Mouse (Mus musculus) heart, postnatal 0 days (tissue): ENCODE results near the gene Mrtfb.

Experiments used
- CTCF ChIP-seq: IDR thresholded peaks from 2 replicates; pipeline ENCODE4 v1.5.1; 2016; ENCODE audit warnings: antibody characterized with exemption, control low read depth, low read depth
- EP300 ChIP-seq: IDR thresholded peaks from 2 replicates; pipeline ENCODE4 v1.6.1; 2016; ENCODE audit warnings: antibody characterized with exemption, low read depth

GRCm38 (mm10) chr16:13430940-13431339 is 174.7 kb downstream of the Mrtfb start:
- TF ChIP-seq CTCF (no peak), EP300 (no peak)
